Mouse (Mus musculus) ovary, postnatal 36 days (tissue): ENCODE measurements around the gene Sucla2.
A peak's percentile ranks its signal among the peaks of the same experiment; 100 is the strongest.

Source experiments
- DNase-seq: peaks from one replicate; pipeline ENCODE4 v3.0.0; 2022; ENCODE audit warnings: low spot score, mixed read lengths

Sucla2 gene

DNA sequence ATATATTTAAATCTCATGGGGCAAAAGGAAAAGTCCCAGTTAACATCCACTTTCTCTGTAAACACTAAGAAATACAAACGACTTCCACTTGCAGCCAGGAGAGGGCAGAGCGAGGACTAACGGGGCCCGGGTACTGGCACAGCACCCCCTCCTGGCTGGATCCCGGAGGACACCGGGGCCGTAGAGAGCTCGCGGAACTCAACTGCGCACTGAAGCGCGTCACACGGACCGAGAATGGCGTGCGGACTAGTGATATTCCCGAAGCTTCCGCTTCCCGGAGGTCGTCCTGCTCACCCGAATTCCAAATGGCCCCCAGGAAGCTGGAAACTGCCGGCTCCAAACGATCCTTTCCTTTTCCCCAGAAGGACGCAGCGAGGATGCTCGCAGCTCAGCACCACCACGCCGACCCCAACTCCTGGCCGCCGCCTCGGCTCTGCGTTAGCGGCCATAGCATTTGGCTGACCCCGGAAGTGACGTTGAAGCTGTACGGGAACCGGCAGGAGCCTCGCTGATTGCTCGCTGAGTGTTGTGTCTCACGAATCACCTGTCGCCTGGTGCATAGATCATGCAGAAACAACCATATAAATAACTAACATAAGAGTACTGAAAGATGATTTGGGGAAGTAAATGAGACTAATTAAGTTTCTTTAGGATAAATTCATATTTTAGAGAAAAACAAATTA, at the start of gene Sucla2:
Gene Sucla2, plus strand, starts transcription at position 554 of the 683 bp plus-strand sequence.
- DNase-seq, result peak; percentile 90

DNA sequence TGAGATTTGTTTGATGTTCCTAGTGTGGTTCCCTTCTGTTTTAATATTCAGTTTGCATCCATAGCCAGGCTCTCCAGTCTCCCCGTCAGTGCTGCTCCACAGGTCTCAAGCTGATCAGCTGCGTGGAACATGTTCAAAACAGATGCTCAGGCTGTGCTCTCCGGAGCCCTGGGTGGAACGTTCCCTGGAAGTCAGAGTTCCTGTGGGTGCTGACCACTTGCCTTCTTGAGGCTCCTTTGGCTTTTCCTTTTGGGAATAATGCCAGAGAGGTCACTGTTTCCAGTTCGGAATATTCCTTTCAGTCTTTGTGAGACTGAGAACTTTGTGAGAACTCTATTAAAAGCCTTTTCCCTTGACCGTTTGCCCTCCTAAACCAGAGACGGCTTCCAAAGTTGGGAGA, 49.6 kb upstream of the Sucla2 start:
- no peak for DNase-seq

DNA sequence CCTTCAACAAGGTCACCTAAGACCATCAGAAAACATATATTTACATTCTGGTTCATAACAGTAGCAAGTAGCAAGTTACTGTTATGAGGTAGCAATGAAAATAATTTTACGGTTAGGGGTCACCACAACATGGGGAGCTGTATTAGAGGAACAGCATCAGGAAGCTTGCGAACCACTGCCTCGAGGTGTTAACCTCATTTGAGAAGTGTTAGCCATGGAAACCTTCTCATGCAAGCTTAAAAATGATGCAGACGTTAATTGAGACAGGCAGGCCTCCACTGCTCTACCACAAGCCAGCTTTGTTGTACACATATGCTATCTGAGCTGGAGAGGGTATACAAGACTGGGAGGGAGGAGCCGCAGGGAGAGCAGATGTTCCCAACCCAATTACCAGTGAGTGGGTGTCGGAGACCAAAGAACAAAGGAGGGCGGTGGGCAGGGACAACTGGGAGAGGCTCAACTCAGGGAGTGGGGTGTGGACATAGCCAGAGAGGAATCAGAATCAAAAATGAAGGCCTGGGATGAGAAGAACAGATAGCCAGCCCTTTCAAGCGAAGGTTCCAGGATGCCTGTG, 48.7 kb upstream of the Sucla2 start:
- DNase-seq, result no peak

DNA sequence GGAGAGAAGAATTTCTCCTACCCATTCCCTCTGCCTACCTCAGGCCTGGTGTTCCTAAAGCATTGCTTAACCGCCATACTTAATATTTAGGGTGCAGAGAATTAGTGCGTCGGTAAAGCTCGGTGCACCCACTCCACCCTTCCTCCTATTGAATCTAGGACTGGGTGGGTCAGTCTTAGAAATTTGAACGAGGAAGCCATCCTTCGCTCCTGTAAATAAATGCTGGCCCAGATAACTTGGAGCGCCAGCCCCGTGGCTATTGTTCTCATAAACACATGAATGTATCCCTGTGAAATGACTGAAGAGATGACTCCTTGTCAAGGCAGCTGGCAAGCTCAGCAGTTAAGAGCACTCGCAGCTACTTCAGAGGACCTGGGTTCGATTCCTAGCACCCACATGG, 48.0 kb upstream of the Sucla2 start:
- DNase-seq, result no peak

DNA sequence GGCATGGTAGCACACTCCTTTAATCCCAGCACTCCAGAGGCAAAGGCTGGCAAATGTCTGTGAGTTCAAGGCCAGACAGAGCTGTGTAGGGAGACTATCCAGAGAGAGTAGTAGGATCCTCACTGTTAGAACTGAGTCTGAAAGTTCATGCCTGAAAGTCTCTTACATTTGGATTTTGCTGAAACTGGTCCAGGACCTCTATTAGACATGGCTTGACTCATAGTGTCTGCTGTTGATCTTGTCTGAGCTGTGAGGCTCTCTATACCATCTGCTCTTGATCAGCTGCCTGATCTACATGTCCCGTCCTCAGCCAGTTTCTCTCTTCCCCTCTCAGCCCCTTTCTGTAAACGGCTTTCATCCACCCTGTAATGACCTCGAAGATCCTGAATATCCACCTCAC, 46.8 kb upstream of the Sucla2 start:
- DNase-seq, result no peak

DNA sequence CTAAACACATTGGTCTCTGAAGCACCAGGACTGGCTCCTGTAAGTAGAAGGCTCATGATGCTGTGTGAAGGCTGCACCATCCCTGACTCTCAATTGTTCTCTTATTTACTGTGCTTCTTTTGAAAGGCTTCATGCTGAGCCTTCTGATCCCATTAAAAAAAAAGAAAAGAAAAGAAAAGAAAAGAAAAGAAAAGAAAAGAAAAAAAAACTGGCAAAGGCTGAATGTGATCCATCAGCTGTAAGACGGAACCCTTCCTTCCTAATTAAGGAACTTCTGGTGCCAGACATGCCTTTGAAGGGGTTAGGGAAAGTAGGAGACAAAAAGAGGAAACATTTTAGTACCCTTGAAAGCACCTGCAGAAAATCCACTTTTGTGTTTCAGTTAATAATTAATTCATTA, 45.3 kb upstream of the Sucla2 start:
- no peak for DNase-seq

DNA sequence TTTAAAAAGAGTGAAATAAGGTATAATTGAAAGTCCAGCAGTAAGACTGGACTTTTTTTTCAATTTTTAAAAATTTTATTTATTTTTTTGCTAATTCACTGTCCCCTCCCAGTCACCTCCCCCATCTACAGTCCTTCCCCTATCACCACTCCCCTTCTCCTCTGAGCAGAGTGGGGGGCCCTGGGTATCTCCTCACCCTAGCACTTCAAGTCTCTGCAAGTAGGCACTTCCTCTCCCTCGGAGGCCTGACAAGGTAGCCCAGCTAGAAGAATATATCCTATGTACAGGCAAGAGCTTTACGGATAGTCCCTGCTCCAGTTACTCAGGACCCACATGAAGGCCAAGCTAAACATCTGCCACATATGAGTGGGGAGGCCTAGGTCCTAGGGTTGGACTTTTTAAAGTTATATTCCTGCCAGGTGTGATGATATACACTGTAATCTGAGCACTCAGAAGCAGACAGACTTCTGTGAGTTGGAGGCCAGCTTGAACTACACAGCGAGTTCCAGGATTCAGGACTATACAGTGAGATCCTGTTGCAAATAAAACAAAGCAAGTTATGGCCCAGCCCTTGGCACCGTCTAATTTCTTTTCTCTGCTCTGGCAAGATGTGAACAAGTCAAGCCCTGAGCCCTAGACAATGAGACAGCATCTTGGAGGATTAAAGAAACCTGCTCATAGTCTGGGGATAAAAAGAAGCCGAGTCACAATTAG, 41.4 kb upstream of the Sucla2 start:
- DNase-seq, result no peak

DNA sequence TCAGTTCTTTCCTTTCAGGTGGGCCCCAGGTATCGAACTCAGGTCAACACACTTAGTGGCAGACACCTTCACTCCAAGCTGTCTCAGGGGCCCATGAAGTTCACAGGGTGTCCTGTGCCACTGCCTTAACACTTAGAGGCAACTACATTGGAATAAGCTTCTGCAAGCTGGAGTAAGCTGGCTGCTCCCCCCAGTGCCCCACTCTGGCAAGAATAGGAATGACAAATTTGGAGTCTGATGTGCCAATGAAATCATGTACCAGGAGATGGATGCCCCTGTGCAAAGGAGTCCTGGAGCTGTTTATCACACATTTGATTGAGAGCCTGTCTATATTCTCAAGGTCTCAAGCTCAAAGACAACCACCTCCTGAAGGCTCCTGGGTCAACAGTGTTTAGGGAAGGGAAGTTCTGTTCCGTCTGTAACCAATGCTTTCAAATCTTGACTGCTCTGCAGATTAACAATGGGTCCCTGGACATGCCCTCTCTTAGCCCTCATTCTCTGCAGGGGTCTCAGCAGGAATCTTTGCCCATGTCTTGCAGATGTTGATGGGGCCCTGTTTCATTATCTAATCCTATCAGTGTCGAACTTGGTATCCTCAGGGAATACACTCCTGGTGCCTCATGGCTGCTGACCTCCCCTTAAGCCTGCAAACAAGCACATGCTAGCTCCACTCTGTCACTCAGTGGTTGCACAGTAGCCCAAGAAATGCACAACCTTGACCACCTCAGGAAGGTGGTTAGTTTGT, 40.6 kb upstream of the Sucla2 start:
- DNase-seq, result no peak

DNA sequence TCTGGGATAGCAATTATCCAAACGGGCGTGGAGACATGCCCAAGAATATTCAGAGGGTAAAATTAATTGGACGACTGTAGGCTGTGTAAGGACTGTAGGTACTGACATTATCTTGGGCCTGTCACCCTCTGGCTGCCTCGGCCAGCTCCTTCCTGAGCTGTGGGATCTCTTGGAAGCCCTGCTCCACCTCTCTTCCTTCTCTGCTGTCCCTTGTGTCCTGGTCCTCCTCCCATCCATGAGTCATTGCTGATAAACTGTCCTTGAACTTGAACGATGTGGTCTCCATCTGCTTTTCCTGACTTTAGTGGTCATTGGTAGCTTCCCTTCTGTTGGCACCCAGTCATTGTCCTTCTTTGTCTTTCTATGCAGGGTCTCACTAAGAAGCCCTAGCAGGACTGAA, 38.5 kb upstream of the Sucla2 start:
- DNase-seq, result no peak

DNA sequence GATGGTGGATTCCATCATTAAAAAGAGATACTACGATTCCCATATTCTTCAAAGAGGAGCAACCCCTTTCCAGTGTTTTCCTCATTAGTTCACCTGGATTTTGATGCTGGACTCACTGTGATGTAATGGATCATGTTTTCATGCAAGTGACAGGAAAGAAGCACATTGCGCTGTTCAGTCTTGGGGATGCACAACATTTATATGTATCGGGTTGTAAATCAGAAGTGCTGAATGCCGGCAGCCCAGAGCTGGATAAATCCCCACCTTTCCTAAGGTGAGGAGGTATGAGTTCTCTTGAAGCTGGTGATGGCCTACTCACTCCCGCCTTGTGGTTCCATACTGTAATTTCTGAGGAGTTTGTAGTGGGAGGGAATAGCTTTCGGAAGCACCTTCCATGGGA, 31.8 kb upstream of the Sucla2 start:
- no peak for DNase-seq

DNA sequence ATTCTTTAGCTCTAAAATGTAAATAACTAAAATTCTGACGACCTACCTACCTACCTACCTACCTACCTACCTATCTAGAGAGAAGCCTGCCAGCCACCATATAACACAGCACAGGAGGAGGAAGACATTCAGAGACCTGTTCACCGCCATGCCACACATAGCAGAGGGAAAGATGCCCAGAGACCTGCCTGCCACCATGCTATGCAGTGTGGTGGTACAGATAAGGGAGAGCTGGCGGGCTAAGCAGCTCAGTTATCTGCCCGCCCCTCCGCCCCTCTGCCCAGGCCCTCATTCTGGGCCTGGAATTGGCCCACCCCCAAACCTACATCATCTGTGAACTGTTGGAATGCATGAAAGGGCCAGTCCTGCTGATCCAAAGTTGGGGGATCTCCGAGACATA, 31.0 kb upstream of the Sucla2 start:
- DNase-seq, result no peak

DNA sequence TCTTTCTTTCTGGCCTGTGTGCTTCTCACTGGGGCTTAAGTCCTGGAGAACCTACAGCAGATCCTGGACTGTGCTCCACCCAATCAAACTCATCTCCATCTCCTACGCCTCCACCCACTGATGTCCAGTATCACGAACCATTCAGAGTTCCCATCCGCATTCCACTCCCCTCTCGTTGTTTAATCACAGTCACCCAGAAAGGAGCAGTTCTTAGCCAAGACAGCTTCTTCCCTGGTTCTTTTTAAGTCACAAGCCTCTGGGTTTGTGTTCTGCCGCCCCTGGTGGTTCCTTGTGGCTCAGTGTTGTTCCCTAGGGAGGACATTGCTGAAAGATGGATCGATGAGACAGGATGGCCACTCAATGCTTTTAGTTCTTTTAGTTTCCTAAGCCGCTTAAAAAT, 29.4 kb upstream of the Sucla2 start:
- no peak for DNase-seq

DNA sequence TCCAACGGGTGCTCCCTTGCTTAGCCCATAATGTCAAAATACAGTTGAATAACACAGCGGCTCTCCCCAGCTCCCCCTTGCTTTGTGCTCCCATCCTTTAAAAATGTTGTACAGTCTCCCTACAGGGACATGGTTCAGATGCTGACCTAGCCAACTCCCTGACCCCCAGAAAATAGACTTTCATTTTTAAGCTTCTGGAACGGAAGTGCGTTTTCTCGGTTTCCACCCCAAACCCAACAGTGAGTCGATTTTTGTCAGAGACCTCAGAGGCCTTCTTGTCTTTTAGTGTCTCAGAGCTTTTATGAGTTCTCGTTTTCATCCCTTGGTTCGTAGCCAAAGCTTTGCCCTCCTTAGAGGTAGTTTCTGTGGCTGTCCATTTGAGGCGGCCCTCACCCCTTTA, 23.8 kb upstream of the Sucla2 start:
- DNase-seq, result no peak

DNA sequence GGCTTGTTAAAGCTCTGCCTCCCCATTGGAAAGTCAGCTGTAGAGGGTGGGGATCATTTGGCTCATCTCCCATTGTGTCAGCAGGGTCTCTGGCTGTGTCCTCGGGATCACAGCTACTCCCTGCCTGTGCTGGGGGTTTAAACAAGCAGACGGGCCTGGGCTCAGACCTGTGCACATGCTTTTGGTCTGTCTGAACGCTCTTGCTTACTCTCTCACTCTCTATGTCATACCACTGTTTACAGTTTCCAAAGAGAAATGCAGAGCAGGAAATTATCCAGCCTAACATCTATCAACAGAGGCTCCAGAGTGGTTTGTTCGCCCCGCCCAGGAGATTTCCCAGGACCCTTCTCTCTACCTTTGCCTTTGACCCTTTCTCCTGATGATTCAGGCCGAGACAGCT, 23.4 kb upstream of the Sucla2 start:
- no peak for DNase-seq

DNA sequence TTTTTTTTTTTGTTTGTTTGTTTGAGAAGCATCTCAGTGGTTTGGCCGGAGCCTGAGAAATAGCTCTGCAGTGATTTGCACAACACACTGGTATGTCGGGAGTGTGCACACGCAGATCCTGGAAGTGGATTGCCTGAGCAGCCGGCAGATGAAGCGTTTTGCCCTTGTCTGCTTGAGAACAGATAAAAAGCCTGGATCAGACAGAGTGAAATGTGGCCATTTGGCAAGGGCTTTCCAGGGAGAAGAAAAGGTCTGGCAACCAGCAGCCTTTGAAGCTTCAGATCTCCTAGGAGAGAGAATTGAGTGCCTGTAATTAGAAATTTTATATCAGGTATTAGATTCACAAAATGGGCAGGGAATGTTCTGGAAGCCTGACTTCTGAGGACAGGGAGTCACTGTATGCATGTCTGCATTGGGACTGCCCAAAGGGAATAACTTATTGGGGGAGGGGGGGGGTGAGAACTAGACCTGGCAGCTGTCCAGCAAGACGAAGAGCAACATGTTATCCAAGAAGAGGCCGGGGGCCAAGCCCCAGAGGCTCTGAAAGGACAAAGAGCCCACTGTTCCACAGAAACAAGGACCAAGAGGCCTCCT, 22.4 kb upstream of the Sucla2 start:
- peak; percentile 31 for DNase-seq

DNA sequence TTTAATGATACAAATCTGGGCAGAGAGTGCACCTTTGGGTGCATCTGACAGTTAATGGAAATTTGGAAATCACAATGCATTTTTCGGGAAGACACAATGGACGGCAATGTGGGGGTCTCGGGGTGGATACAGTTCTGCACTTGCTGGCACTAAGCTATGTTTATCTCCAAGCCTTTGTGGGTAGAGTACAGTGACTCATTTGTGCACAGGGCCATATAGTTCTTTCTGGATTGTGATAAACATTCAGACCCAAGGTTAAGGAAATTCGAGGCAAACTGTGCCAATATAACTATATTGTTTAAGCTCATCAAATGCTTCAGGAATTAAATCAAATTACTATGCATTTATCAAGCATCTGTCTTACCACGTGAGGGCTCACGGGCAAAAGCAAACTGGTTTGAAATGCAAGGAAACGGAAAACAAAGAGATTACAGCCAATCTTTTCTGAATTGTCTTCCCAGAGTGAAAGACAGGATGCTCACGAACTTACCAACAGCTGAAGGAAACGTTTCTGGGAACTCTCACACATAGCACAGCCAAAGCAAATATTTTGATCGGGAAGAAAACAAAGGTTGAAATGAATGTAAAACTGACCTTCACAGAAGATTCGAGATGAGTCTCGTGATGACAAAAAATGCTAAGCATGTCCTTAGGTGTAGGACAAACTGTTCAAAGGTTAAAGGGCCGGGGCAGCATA, 21.7 kb upstream of the Sucla2 start:
- DNase-seq, result no peak

DNA sequence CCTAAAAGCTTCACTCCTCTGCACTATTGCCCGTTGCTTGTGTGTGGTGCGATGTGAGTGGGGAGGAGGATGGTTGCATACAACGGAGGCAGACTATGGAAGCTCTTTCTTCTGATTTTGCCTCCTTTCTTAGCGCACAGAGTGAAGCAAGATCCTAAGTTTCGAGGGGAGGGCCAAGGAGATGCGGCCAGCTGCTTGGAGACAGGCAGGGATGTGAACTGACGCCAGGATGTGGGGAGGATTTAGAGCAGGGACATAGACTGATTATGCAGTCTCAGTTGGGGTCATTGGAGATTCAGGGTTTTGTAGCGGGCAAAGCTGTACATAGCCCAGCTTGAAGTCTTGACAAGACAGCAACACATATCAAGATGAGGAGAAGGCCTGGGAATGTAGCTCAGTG, 18.8 kb upstream of the Sucla2 start:
- no peak for DNase-seq

DNA sequence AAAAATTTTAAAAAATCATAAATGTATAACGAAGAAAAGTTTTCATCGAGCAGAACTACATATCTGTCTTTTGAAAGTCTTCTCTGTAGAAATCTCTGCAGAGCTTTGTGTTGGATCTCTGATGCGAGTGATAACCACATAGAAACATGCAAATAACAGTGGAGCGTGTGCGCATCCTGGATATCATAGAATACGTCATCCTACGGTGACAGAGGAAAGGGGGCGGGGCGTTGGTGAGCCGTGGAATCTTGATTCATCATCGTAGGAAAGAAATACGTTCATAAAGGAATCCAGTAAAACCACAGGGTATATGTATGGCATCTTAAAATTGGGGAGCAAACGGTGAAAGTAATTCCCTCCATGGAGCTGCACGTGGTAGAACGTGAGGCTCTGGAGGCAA, 17.9 kb upstream of the Sucla2 start:
- no peak for DNase-seq

DNA sequence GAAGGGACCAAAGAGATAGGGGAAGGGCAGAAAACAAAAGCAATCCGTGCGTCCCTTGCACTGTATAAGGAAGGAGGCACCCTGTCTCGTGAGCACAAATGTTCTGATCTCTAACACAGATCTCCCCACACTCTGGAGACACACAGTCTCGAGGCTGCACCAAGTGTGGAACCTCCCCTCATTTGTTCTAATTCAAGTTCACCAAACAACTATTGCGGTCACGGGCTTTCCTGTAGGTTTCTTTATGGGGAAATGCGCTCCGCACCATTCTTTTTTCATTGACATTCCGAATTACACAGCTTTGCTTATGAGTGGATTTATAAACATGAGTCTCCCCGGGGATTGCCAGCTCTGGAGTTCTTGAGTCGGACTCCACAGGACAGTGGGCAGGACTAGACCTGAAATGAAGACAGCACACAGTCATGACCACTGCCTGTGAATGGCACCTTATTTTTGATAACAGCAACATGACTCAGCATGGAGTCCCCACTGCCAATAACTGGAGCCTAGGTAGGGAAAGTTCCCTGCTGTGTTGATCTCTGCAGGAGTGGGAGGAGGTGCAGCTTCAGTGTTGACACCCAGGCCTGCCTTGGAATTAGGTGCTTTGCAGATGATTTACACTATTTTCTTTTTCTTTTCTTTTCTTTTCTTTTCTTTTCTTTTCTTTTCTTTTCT, 17.3 kb upstream of the Sucla2 start:
- no peak for DNase-seq

DNA sequence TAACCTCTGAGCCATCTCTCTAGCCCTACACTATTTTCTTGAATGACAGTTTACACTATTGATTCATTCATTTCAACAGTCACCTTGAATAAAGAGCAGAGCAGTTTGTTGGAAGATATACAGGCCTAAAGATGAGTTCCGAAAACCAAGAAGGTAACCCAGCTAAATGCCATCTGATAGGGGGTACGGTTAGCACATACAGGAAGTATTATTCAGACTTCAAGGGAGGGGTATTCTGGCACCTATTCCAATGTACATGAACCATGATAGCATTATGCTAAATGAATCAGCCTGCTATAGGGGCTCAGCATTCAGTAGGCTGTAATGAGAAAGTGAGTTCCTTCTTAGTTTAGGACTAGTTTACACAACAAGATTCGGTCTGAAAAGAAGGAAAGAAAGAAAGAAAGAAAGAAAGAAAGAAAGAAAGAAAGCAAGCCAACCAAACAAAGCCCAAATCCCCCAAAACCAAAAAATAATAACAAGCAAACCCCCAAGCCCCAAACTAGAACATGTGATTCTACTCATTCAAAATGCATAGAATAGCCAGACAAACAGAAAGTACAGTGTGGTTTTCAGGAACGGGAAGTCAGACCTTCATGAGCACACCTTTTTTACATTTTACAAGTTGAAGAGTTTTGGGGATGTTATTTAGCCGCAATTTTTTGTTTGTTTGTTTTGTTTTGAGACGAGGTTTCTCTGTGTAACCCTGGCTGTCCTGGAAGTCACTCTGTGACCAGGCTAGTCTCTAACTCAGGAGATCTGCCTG, 16.3 kb upstream of the Sucla2 start:
- DNase-seq, result no peak
